Mouse (Mus musculus) yolk sac, embryonic 10.5 days (tissue): ENCODE data around the gene Hes7.
A peak's percentile ranks its signal among the peaks of the same experiment; 100 is the strongest.

Experiments
- DNase-seq: peaks from one replicate; pipeline ENCODE4 v3.0.0-alpha.2; 2017; ENCODE audit warnings: low spot score

The Hes7 gene

DNA sequence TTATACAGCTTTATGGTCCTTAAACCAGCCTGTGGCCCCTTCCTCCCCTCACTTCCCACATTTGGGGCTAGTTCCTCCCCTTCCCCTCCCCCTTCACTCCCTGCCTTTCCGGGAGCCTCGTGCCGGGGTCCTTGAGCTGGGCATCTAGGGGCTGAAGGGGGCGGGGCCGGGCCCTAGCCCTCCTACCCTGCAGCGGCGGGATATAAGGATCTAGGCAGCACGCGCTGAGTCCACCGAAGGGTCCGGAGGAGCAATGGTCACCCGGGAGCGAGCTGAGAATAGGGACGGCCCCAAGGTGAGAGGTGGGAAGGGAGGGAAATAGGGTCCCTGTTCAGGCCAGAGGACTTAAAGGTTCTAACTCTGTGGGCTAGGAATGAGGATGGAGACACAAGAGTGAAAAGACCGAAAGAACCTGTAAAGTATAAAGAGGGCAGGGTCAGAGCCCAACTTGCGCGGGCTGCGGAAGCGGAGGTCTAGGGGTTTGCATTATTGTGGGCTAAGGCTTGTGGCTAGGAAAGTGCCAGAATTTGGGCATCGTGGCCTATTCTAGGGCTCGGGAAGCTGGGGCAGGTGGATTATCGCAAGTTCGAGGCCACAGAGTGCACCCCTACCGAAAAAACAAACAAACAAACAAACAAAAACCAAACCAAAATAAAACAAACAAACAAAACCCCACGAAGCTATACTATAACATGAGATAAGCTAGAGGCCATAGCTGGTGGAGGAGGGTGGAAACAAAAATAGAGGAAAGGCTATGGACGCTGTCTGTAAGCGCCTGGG is at the start of gene Hes7:
Gene Hes7, plus strand, starts transcription at position 184 of the 780 bp plus-strand sequence.
- DNase-seq: peak; percentile 38

DNA sequence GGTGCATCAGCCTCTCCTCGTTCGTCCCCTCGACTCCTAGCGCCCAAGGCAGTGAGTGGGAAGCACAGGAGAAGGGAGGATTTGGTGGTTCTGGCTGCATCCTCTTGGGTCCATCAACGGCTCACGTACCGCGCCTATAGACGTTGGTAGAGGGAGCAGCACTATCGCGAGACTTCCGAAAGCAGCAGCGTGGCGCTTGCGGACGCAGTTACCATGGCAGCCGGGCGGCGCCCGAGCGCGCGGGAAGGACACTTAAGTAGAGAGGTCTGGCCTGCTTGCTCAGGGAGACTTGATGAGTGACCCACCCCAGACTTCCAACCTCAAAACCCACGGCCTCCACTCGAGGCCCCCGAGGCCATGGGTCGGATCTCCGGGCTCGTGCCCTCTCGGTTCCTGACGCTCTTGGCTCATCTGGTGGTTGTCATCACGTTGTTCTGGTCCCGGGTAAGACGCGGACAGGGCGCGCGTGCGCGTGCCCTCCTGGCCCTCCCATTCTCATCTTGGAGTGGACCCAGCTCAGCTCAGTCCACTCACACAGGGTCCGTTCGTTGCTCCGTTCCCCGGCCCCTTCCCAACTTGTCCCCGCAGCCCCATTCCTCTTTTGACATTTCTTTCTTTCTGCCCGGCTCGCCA is 49.5 kb upstream of the Hes7 start, which contains the start of gene Tmem107:
Gene Tmem107, plus strand, starts transcription at position 217 of the 633 bp plus-strand sequence.
- DNase-seq: peak; percentile 95

DNA sequence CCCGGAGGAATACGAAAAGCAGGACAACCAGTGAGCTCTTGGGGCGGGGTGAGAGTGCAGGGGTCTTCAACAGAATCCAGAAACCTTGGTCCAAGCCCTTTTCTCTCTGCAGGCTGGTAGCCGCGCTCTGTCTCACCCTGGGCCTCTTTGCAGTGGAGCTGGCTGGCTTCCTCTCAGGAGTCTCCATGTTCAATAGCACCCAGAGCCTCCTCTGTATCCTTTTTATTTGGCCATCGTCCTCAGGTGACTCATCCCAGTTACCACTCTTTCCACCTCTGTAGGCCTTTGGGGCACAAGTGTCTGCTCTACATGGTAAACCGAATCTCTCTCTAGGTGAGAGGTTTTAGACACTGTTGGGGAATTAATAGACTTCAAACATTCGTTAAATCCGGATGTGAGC is 48.9 kb upstream of the Hes7 start:
- no peak for DNase-seq

DNA sequence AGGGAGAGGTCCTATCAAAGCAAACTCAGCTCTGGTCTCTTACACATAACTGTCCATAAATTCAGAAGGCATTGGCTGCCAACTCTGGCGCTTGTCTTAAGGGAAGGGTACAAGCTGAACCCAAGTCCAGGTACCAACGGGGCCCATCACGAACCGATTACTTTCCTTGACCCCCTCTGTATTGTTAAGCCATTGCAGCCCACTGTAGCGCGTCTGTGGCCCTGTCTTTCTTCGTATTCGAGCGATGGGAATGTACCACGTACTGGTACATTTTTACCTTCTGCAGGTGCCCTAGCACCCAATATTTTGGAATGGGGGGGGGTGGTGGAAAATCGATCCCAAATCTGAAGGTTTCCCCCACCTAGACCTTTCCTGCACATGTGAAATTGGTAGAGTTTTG is 48.0 kb upstream of the Hes7 start:
- no peak for DNase-seq

DNA sequence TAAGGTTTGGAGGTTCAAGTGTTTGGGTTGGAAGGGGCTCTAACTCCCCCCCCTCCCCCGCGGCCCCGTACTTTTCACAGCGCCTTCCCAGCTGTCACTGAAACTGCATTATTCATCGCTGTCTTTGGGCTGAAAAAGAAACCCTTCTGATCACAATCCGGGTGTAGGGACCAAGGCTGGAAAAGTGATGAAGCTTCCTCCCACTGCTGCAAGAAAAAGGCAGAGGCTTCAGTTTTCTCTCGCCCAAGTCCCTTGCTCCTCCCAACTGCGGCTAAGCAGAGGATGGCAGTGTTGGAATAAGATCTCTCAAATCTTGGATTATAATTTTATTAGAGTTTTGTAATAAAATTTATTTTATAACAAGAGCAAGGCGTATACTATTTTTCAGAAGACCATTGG is 47.5 kb upstream of the Hes7 start:
- no peak for DNase-seq

DNA sequence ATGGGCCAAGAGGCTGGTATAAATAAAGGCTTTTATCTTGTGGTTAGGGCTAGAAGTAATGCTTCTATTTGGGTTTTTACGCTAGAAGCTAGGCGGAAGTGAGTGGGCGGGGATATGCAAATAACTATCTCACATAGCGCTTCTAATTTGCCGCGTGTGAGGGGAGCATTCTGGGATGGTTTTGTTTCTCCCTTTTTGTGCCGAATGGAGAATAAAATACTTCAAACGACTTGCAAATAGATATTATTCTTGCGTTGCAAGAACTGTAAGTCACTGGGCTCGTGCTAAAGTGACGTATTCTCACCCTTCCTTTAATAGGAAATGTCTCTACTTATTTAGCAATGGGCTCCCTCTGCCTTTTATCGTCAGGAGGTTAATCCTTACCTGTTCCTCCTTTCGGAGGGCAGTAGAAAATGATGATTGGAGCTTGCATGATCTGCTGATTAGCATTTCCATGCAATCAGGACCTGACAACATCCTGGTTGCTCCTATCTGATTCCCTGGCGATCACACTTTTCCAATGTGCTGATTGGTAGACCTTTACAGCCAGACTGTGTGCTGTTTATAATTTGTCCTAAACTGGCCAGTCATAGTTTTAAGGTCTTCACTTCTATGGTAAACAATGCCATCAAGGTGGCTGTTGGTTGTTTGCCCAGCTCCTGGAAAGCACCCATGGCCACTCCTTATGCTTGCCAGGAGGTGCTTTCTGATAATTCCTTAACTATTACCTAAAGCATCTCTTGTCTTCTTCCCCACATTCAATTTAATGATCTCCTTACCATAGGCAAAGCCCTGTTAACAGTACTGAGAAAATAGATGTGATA is 46.9 kb upstream of the Hes7 start:
- peak; percentile 91 for DNase-seq

DNA sequence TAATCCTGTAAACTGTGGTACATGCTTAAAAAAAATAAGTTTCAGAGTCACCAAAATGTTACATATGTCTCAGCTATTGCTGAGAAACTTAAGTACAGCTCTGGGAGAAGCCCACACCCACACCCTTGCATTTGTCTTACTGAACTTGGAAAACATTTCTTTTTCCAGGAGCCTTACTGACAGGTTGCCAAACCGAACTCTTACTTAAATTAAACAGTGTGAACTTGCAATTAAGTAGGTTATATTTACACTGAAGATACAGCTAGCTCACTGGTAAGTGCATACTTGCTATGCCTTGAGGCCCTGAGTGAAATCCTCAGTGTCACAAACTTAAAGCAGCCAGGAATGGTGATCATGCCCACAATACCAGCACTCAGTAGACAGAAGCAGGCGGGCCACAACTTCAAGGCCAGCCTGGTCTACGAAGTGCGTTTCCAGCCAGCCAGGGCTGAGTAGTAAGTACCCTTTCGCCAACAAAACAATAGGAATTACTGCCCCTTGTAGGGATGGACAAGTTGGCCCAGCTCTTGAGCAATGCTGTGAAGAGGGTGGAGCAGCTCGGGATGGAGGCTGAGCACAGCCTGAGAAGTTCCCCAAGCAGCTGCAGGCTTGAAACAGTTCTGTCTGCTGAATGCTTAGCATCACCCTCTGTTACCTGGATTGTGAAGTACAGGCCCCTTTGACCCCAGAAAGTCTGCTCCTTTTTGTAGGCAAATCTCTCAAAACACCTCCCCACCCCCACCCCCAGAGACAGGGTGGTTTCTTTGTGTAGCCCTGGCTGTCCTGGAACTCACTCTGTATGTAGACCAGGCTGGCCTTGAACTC is 46.0 kb upstream of the Hes7 start:
- DNase-seq: no peak

DNA sequence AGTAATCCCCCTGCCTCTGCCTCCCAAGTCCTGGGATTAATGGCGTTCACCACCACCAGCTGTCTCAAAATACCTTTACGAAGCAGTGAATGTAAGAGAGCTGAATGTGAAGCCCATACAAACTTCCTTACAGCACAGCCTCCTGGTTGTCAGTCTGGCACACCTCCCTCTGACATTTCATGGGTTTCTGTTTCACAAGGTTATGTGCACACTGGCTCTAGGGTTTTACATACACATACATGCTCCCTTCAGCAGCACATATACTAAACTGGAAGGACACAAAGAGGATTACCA is 45.5 kb upstream of the Hes7 start:
- no peak for DNase-seq

DNA sequence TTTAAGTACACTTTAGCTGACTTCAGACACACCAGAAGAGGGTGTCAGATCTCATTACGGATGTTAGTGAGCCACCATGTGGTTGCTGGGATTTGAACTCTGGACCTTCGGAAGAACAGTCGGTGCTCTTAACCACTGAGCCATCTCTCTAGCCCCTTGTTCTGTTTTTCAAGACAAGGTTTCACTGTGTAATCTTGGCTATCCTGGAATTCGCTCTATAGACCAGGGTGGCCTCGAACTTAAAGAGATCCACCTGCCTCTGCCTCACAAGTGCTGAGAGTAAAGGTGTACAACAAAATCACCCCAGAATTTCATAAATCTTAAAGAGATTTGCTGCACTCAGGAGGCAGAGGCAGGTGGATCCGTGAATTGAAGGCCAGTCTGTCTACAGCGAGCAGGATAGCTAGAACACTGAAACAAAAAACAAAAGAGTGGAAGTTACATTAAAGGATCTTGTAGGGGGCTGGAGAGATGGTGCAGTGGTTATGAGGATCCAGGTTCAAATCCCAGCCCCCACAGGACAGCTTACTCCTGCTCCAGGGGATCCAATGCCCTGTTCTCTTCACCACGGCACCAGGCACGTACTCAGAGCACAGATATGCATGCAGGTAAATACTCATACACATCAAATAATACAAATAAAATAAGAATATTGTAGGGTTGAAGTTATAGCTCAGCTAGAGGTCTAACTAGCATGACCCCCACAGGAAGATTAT is 44.3 kb upstream of the Hes7 start:
- peak; percentile 77 for DNase-seq

DNA sequence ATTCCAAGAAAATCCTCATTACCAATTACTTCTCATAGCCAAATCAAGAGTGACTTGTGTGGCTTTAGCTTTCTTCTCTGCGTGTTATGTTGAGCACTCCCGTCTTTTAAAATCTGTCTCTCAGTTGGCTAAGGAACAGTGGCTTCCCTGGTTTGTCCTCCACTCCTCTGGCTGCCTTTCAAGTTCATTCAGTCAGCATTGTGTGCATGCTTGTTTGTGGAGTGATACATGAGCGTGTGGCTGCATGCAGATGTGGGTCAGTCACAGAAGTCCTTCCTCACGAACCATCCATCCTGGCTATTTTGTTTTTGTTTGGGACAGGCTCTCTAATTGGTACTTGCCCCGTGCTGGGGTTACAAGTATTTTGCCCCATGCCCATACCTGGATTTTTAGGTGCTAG is 43.6 kb upstream of the Hes7 start:
- no peak for DNase-seq

DNA sequence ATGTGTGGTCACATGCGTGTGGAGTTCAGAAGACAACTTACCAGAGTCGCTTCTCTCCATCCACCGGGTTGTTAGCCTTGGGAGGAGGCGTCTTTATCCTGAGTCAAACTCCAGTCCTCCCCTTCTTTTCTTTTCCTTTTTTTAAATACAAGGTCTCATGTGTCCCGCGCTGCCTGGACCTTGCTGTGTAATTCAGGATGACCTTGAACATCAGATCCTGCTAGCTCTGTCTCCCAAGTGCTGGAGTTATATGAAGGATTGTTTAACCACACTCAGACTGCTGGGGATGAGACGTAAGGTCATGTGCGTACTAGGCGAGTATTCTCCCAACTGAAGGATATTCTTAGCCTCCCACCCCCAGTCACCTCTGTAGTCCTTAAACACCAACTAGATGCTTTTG is 42.9 kb upstream of the Hes7 start:
- DNase-seq: no peak

DNA sequence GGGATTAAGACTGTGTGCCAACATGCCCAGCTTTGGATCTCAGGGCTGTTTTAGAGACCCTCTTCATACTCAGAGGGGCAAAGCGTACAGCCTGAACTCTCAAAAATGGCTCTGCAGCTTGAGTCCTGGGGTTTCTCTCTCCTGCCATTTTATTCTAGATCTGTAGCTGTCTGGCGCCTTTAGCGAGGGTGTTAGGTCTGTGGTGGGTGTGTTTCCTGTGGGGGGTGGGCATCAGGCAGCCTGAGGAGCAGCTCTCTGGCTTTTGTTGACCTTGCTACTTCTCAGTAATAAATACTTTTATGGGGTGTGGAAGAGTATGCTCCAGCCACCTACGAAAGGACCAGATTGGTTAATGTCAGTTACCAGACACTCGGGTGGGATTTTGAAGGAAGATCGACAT is 42.2 kb upstream of the Hes7 start:
- DNase-seq: no peak

DNA sequence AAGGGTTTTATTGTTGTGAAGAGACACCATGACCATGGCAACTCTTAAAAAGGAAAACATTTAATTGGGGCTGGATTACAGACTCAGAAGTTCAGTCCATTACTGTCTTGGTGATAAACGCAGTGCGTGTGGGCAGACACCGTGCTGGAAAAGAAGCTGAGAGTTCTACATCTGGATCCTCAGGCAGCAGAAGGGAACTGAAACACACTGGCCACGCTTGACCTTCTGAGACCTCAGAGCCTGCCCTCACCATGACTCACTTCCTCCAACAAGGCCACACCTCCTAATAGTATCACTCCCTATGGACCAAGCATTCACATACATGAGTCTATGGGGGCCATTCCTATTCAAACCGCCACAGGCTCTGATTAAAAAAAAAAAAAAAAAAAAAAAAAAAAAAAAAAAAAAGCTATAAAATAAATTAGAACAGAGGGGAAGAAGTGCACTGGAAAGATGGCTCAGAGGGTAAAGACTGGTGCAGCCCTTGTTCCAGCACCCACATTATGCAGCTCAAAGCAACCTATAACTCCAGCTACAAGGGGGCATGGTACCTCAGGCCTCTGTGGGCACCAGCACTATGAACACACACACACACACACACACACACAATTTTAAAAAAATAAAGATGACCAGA is 41.3 kb upstream of the Hes7 start:
- DNase-seq: no peak

DNA sequence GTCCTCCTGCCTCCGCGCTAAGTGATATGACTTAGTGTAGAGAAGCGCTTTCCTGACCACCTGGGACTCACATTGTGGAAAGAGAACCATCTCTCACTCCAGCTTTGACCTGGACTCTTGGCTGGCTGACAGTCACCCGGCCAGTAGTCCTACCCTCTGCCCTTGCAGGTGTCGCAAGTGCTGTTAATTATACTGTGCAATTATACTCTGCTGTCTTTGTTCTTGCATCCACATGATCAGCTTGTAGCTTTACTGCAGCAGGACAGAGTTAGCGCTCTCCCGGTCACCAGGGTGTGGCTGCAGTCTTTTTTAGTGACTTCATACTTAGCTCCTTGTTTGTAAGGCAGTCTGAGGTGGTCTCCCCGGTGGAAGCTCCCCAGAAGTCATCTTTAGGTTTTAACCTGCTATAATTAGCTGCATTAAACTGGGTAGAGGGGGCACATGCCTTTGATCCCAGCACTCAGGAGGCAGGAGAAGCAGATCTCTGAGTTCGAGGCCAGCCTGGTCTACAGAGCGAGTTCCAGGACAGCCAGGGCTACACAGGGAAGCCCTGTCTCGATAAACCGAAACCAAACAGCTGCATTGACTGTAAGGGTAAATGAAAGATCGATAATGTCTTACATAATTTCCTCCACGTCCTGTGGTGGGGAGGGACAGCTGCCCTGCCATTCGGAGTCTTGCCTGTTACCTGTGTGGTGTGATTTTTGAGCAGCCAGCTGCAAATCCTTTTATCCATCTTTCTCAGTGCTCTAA is 39.9 kb upstream of the Hes7 start:
- DNase-seq: no peak

DNA sequence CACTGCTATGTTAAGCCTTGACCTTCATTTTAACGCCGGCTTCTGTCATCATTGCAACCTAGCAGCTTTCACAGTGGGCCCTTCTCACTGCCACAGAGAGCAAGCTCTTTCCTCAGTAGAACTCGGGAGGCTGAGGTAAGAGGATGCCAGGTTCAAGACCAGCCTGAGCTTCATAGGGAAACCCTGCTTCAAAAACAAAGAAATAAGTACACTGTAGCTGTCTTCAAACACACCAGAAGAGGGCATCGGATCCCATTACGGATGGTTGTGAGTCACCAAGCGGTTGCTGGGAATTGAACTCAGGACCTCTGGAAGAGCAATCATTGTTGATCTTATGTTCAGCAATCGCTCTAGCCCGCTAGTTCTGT is 39.4 kb upstream of the Hes7 start:
- no peak for DNase-seq

DNA sequence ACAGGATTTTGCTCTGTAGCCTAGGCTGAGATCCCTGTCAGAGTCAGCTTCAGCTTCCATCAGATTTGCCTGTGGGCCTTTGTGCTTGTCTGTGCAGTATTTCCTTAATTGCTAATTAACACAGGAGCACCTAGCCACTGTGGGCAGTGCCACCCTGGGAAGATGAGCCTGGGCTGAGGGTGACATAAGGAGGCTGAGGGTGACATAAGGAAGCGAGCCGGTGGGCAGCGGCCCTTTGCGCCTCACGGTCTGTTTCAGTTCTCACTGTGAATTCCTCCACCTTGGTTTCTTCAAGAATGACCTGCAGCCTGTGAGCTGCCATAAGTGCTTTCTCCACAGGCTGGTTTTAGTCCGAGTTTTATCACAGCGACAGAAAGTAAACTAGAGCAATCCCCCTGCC is 38.6 kb upstream of the Hes7 start:
- no peak for DNase-seq

DNA sequence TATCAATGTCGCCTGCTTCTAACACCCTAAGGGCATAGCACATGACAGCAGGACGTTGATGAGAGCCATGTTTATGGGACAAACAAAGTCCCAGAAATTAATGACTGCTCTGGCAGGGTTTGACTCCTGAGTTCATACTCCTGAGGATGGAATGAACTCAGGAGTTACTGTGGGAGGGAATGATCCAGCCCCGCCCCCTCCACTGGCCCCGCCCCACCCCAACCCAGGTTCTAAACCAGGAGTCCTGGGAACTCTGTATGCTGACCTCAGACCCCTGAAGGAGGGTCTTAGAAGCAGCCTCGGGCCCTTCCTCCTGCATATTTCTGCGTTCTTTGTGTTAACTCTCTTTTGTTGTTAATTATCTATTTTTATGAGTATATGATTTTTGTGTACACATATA is 34.6 kb upstream of the Hes7 start:
- DNase-seq: no peak

DNA sequence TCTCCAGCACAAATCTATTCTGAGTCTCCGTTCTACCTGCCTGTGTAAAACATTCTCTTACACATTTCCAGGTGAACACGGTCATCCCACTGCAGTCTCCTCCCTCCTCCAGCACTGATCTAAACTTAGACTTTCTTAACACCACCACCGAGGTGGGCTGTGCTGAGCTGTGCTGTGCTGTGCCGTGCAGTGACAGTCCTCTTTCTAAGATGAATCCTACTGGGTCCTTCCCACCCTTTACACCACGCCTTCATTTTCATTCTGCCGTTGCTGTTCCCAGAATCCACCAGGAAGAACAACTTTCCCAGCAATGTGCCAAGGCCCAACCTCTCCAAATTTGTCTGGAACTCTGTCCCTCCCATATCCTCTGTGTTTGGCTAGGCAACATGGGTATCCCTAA is 33.8 kb upstream of the Hes7 start:
- no peak for DNase-seq

DNA sequence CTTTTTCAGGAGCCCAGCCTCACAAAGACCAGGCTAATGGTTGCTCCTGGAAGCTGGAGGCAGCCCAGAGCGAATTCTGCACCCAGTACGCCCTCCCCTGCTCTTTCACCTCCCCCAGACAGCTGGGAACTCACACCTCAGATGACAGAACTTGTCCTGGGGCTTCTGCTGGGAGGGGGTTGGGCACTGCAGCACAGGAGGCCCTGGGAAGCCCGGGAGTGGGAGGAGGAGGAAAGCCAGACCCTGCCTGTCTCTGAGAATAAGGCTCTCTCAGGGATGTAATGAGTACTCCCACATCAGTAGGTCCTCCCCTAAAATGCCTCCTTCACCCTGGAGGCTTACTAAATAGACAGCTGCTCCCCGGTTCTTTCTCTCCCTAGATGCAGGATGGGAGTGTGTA is 33.1 kb upstream of the Hes7 start:
- DNase-seq: no peak

DNA sequence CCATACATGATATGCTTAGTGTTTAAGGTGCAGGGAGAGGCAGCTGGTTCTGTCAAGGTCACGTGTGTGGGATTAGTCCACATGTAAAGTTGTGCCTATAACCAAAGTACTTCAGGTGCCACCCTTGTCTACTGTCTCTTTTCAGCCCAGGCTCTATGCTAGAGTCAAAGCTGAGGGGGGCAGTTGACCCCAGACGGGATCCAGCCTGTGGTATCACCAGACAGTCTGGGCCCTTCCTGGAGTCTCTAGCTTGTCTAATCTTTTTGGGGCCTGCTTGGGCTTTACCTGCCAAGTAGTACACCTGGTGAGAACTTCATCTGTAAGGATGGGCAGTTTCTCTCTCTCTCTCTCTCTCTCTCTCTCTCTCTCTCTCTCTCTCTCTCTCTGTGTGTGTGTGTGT is 32.6 kb upstream of the Hes7 start:
- DNase-seq: no peak
